Mouse (Mus musculus): ENCODE data around the gene Qprt. TPM values are rescaled to one million over a fixed set of nuclear protein-coding genes. Genes with fewer than 3 reads are reported as not detected.

The Qprt gene
- total RNA-seq, 2 experiments from 2014 or later = 4.6 to 5.2 TPM

- no peak for DNase-seq (ENCODE audit: low spot score in 2 of 2)
Measured at GRCm38 (mm10) chr7:127066317-127066716, 55.7 kb downstream of the Qprt start.

- no peak for DNase-seq (ENCODE audit: low spot score in 2 of 2)
Measured at GRCm38 (mm10) chr7:127065538-127065937, 56.5 kb downstream of the Qprt start.

Other genes with a start within 250 kb of the Qprt start
- 10 to 100 TPM; 61.2 to 67.0 TPM for gene Taok2, start 237.5 kb downstream of the Qprt start, total RNA-seq (2021)
- 10 to 100 TPM; 22.8 to 23.8 TPM for gene Tmem219, start 199.3 kb downstream of the Qprt start, total RNA-seq (2021)
- 1 to 10 TPM; 6.0 to 7.0 TPM for gene Kctd13, start 193.3 kb downstream of the Qprt start, total RNA-seq (2021)
- under 1 TPM in 1 of 2 experiments, not detected in 1; 0.26 TPM for gene Asphd1, start 172.6 kb downstream of the Qprt start, total RNA-seq (2021)
- 1 to 10 TPM; 6.5 to 6.9 TPM for gene Sez6l2, start 171.7 kb downstream of the Qprt start, total RNA-seq (2021)
- gene Cdipt, start 146.3 kb downstream of the Qprt start, total RNA-seq (2021) = 10 to 100 TPM; 43.1 to 48.0 TPM
- under 1 TPM; 0.49 to 0.76 TPM for gene Cdiptos, start 146.1 kb downstream of the Qprt start, total RNA-seq (2021)
- 10 to 100 TPM; 23.2 to 27.1 TPM for gene Mvp, start 107.6 kb downstream of the Qprt start, total RNA-seq (2021)
- 1 to 10 TPM; 1.8 to 2.5 TPM for gene Pagr1b, start 105.7 kb downstream of the Qprt start, total RNA-seq (2021)
- gene Pagr1a, start 104.9 kb downstream of the Qprt start, total RNA-seq (2021) = 10 to 100 TPM in 1 of 2 experiments, 1 to 10 TPM in 1; 9.1 to 14.7 TPM
- gene Gm42742, start 101.1 kb downstream of the Qprt start, total RNA-seq (2021) = 10 to 100 TPM; 26.0 to 26.6 TPM
- gene Prrt2, start 101.0 kb downstream of the Qprt start, total RNA-seq (2021) = 1 to 10 TPM; 6.5 to 9.4 TPM
- gene Maz, start 95.2 kb downstream of the Qprt start, total RNA-seq (2021) = 100 to 1,000 TPM; 129 to 131 TPM
- gene Kif22, start 79.8 kb downstream of the Qprt start, total RNA-seq (2021) = 10 to 100 TPM; 21.7 to 26.2 TPM
- gene Zg16, start 34.9 kb downstream of the Qprt start, total RNA-seq (2021) = under 1 TPM in 1 of 2 experiments, not detected in 1; 0.47 TPM
- 1 to 10 TPM; 1.3 to 1.8 TPM for gene AI467606, start 30.9 kb downstream of the Qprt start, total RNA-seq (2021)
- gene Spn, start 15.6 kb upstream of the Qprt start, total RNA-seq (2021) = under 1 TPM; 0.54 to 0.91 TPM
- gene Cd2bp2, start 73.8 kb upstream of the Qprt start, total RNA-seq (2021) = 10 to 100 TPM; 47.4 to 55.9 TPM
- 10 to 100 TPM; 48.0 to 51.7 TPM for gene Tbc1d10b, start 86.2 kb upstream of the Qprt start, total RNA-seq (2021)
- gene Mylpf, start 86.7 kb upstream of the Qprt start, total RNA-seq (2021) = over 10,000 TPM; 28,893 to 32,257 TPM
- gene Zfp553, start 110.8 kb upstream of the Qprt start, total RNA-seq (2021) = 1 to 10 TPM; 9.0 to 9.8 TPM
- 1 to 10 TPM; 7.4 to 7.6 TPM for gene Sept1, start 110.9 kb upstream of the Qprt start, total RNA-seq (2021)
- gene Zfp771, start 122.0 kb upstream of the Qprt start, total RNA-seq (2021) = 10 to 100 TPM; 23.7 to 29.6 TPM
- gene Dctpp1, start 138.5 kb upstream of the Qprt start, total RNA-seq (2021) = 10 to 100 TPM; 35.6 to 48.5 TPM
- gene Sephs2, start 151.8 kb upstream of the Qprt start, total RNA-seq (2021) = 10 to 100 TPM; 22.1 to 23.7 TPM
- gene Itgal, start 174.0 kb upstream of the Qprt start, total RNA-seq (2021) = 1 to 10 TPM; 1.8 to 2.8 TPM
- 10 to 100 TPM; 32.3 to 36.0 TPM for gene Zfp768, start 223.4 kb upstream of the Qprt start, total RNA-seq (2021)